Mouse (Mus musculus) neural tube, embryonic 15.5 days (tissue): Measurements from ENCODE around the gene H2-Eb1. TPM values are rescaled to one million over a fixed set of nuclear protein-coding genes. Genes with fewer than 3 reads are reported as not detected.

Experiments used
- ATAC-seq: fragments of 200-750 bp; cut with Nextera tagmentation; 2 replicates; pipeline ENCODE4 v1.8.0; 2017; ENCODE audit warnings: mild to moderate bottlenecking, moderate TSS enrichment, moderate library complexity; ENCODE audit not compliant: low FRiP score
- H3K27ac ChIP-seq: fragments of 300-500 bp; sonication (generic); replicated peaks from 2 replicates; pipeline ENCODE4 v1.5.1; 2015; ENCODE audit warnings: mild to moderate bottlenecking, inconsistent platforms
- H3K27me3 ChIP-seq: fragments of 300-500 bp; sonication (generic); replicated peaks from 2 replicates; pipeline ENCODE4 v1.6.1; 2015; ENCODE audit warnings: inconsistent platforms
- H3K36me3 ChIP-seq: fragments of 300-500 bp; sonication (generic); 2 replicates; pipeline ENCODE4 v1.6.1; 2015; ENCODE audit warnings: inconsistent platforms
- H3K4me1 ChIP-seq: fragments of 300-500 bp; sonication (generic); 2 replicates; pipeline ENCODE4 v1.6.1; 2015; ENCODE audit warnings: inconsistent platforms
- H3K4me2 ChIP-seq: fragments of 300-500 bp; sonication (generic); 2 replicates; pipeline ENCODE4 v1.6.1; 2015; ENCODE audit warnings: inconsistent platforms, mild to moderate bottlenecking, moderate library complexity
- H3K4me3 ChIP-seq: fragments of 300-500 bp; sonication (generic); replicated peaks from 2 replicates; pipeline ENCODE4 v1.5.1; 2015; ENCODE audit warnings: mild to moderate bottlenecking, inconsistent platforms
- H3K9ac ChIP-seq: fragments of 300-500 bp; sonication (generic); replicated peaks from 2 replicates; pipeline ENCODE4 v1.6.1; 2015; ENCODE audit warnings: mild to moderate bottlenecking, inconsistent platforms
- H3K9me3 ChIP-seq: fragments of 300-500 bp; sonication (generic); replicated peaks from 2 replicates; pipeline ENCODE4 v1.6.1; 2016; ENCODE audit warnings: inconsistent platforms
- WGBS: fragments of 180-500 bp; shearing (Covaris S2); methylation state at CpG from one replicate; pipeline ENCODE4 v1.1.7; 2015; ENCODE audit warnings: mixed read lengths; 5-methylcytosine and 5-hydroxymethylcytosine counted together
- polyA plus RNA-seq: library from polyadenylated mRNA; unstranded; fragments of >200 nt; fragmentation: Nextera tagmentation; extraction: Ambion mirVana; gene quantifications from 2 replicates; pipeline ENCODE4 v1.2.1, GENCODE M21; 2015

The H2-Eb1 gene
- polyA plus RNA-seq, 1 experiment from 2014 or later: 4.0 TPM

GRCm38 (mm10) chr17:34292570-34292969, 13.1 kb upstream of the H2-Eb1 start:
- Histone ChIP-seq H3K4me1 (peaks cover 15% of the 10 kb centered on the region), H3K4me3 (no peak overlapping the region), H3K27ac (no peak overlapping the region), H3K4me2 (no peak overlapping the region), H3K27me3 (no peaks in the 10 kb centered on the region), H3K9me3 (no peaks in the 10 kb centered on the region), H3K36me3 (no peaks in the 10 kb centered on the region), H3K9ac (no peak overlapping the region)
- 98% methylated on average over 4 of the region's 4 CpGs for WGBS
- ATAC-seq: no peak

- H3K4me2 ChIP-seq: no peak overlapping the region
- H3K4me1 ChIP-seq: peaks cover 15% of the 10 kb centered on the region
- 59% methylated on average over 2 of the region's 2 CpGs for WGBS
- H3K9me3 ChIP-seq: no peaks in the 10 kb centered on the region
- H3K9ac ChIP-seq: no peak overlapping the region
- ATAC-seq: no peak
- H3K4me3 ChIP-seq: no peak overlapping the region
- H3K36me3 ChIP-seq: no peaks in the 10 kb centered on the region
- no peak overlapping the region for H3K27ac ChIP-seq
- no peaks in the 10 kb centered on the region for H3K27me3 ChIP-seq
These were observed 12.1 kb upstream of the H2-Eb1 start for GRCm38 (mm10) chr17:34293533-34293932.

GRCm38 (mm10) chr17:34294249-34294648, 11.4 kb upstream of the H2-Eb1 start:
- no peak overlapping the region for H3K4me3 ChIP-seq
- 75% methylated on average over 4 of the region's 4 CpGs for WGBS
- H3K27ac ChIP-seq: no peak overlapping the region

GRCm38 (mm10) chr17:34295307-34295706, 10.4 kb upstream of the H2-Eb1 start:
- Histone ChIP-seq H3K36me3 (no peaks in the 10 kb centered on the region), H3K4me1 (peaks cover 15% of the 10 kb centered on the region), H3K4me3 (no peak overlapping the region), H3K27ac (no peak overlapping the region), H3K4me2 (no peak overlapping the region), H3K9ac (no peak overlapping the region), H3K9me3 (no peaks in the 10 kb centered on the region), H3K27me3 (no peaks in the 10 kb centered on the region)
- ATAC-seq: no peak

More at GRCm38 (mm10) chr17:34294249-34294648, 11.4 kb upstream of the H2-Eb1 start:
- H3K27me3 ChIP-seq: no peaks in the 10 kb centered on the region
- H3K9ac ChIP-seq: no peak overlapping the region
- peaks cover 15% of the 10 kb centered on the region for H3K4me1 ChIP-seq
- no peaks in the 10 kb centered on the region for H3K36me3 ChIP-seq
- no peaks in the 10 kb centered on the region for H3K9me3 ChIP-seq
- ATAC-seq: no peak
- no peak overlapping the region for H3K4me2 ChIP-seq

- Histone ChIP-seq H3K9ac (peak overlapping the region; percentile 37), H3K36me3 (no peaks in the 10 kb centered on the region), H3K4me3 (peak overlapping the region; percentile 46), H3K27ac (peak overlapping the region; percentile 68), H3K9me3 (no peaks in the 10 kb centered on the region), H3K4me2 (peak overlapping the region; percentile 54), H3K27me3 (no peaks in the 10 kb centered on the region), H3K4me1 (peaks cover 15% of the 10 kb centered on the region)
- 21% methylated on average over 23 of the region's 23 CpGs for WGBS
- peak; percentile 92 for ATAC-seq
These were observed 9.5 kb upstream of the H2-Eb1 start for GRCm38 (mm10) chr17:34295891-34296794.

GRCm38 (mm10) chr17:34299356-34299755, 6.3 kb upstream of the H2-Eb1 start:
- Histone ChIP-seq H3K4me2 (no peak overlapping the region), H3K4me1 (peaks cover 11% of the 10 kb centered on the region), H3K36me3 (no peaks in the 10 kb centered on the region), H3K9me3 (no peaks in the 10 kb centered on the region), H3K27ac (no peak overlapping the region), H3K27me3 (no peaks in the 10 kb centered on the region), H3K9ac (no peak overlapping the region), H3K4me3 (no peak overlapping the region)
- no peak for ATAC-seq
- WGBS: 72% methylated on average over 3 of the region's 3 CpGs

GRCm38 (mm10) chr17:34300071-34300470, 5.6 kb upstream of the H2-Eb1 start:
- Histone ChIP-seq H3K36me3 (no peaks in the 10 kb centered on the region), H3K27me3 (no peaks in the 10 kb centered on the region), H3K4me2 (no peak overlapping the region), H3K4me1 (peaks cover 11% of the 10 kb centered on the region), H3K9me3 (no peaks in the 10 kb centered on the region), H3K27ac (no peak overlapping the region), H3K4me3 (no peak overlapping the region), H3K9ac (no peak overlapping the region)
- no peak for ATAC-seq
- 93% methylated on average over 8 of the region's 8 CpGs for WGBS

GRCm38 (mm10) chr17:34300691-34301566, 4.7 kb upstream of the H2-Eb1 start:
- 70% methylated on average over 23 of the region's 23 CpGs for WGBS
- peaks cover 8% of the 10 kb centered on the region for H3K4me1 ChIP-seq
- H3K27ac ChIP-seq: no peak overlapping the region
- no peak overlapping the region for H3K4me3 ChIP-seq
- H3K4me2 ChIP-seq: no peak overlapping the region
- no peak overlapping the region for H3K9ac ChIP-seq
- no peaks in the 10 kb centered on the region for H3K36me3 ChIP-seq
- no peaks in the 10 kb centered on the region for H3K9me3 ChIP-seq
- ATAC-seq: no peak
- no peaks in the 10 kb centered on the region for H3K27me3 ChIP-seq

GRCm38 (mm10) chr17:34301670-34302190, 3.9 kb upstream of the H2-Eb1 start:
- Histone ChIP-seq H3K4me2 (no peak overlapping the region), H3K27ac (no peak overlapping the region), H3K4me1 (0 out of 2 replicates have a peak, but pooled peaks cover 1% of the 10 kb centered on the region), H3K36me3 (no peaks in the 10 kb centered on the region), H3K4me3 (no peak overlapping the region), H3K9ac (no peak overlapping the region), H3K9me3 (no peaks in the 10 kb centered on the region), H3K27me3 (no peaks in the 10 kb centered on the region)
- ATAC-seq: no peak
- WGBS: 80% methylated on average over 4 of the region's 4 CpGs

- Histone ChIP-seq H3K4me2 (no peak overlapping the region), H3K4me1 (no peaks in the 10 kb centered on the region), H3K36me3 (no peaks in the 10 kb centered on the region), H3K27me3 (no peaks in the 10 kb centered on the region), H3K27ac (no peak overlapping the region), H3K9me3 (no peaks in the 10 kb centered on the region), H3K9ac (no peak overlapping the region), H3K4me3 (no peak overlapping the region)
- WGBS: 92% methylated on average over 2 of the region's 2 CpGs
- ATAC-seq: no peak
These were observed 1.9 kb upstream of the H2-Eb1 start for GRCm38 (mm10) chr17:34303789-34304188.

- Histone ChIP-seq H3K4me2 (no peak overlapping the region), H3K4me1 (peaks cover 3% of the 10 kb centered on the region), H3K4me3 (no peak overlapping the region), H3K27ac (no peak overlapping the region), H3K9me3 (no peaks in the 10 kb centered on the region), H3K9ac (no peak overlapping the region), H3K27me3 (no peaks in the 10 kb centered on the region), H3K36me3 (no peaks in the 10 kb centered on the region)
- no peak for ATAC-seq
- WGBS: 22% methylated on average over 4 of the region's 4 CpGs
These were observed 916 bp upstream of the H2-Eb1 start for GRCm38 (mm10) chr17:34304751-34305150.
